Mouse (Mus musculus) left cerebral cortex, postnatal 10 days (tissue): ENCODE data around the gene Satl1. TPM values are rescaled to one million over a fixed set of nuclear protein-coding genes. Genes with fewer than 3 reads are reported as not detected.
"Not testable (repeated sequence)": the region's sequence is repeated elsewhere in the genome, so short reads cannot be mapped to it uniquely, and the experiment has no call there.

Source experiments
- DNase-seq, 2 experiments: peaks; one replicate each; pipeline ENCODE4 v3.0.0; 2021 to 2022; ENCODE audit warnings: low spot score in 2 of 2, mixed read lengths in 1 of 2; ENCODE audit errors: extremely low spot score in 1 of 2
- intact Hi-C: fragments of 180-260 bp; cut with DNase I; formaldehyde crosslinking; loops from one replicate; pipeline ENCODE4 v1.15.1; 2025
- total RNA-seq, 2 experiments: library from RNA; stranded (reverse); gene quantifications; 2 replicates each; pipeline ENCODE4 v1.2.3; 2021

The Satl1 gene
- total RNA-seq, result not detected

GRCm38 (mm10) chrX:112406679-112407078 lies at the start of gene Satl1:
Gene Satl1 (minus strand): TSS chrX:112406779.
- intact Hi-C loops, result no loop called here
- no peak for DNase-seq

DNA sequence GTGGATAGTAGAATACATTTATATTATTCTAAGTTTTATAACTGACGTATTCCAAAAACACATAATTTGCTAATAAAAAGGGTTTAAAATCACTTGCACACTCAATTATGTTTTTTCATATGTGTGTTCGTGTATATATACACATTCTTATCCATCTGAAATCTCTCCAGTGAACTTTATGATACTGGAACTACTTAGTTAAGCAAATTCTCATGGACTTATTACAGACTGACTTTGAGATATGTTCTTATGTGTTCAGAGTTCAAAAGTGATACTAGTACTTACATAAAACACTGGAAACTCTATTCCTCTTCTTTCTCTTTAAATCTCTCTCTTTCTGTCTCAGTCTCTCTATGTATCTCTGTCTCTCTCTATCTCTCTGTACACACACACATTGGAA lies 31.5 kb upstream of the Satl1 start:
- no peak for DNase-seq
- intact Hi-C loops, result no loop called here

- intact Hi-C loops, result no loop called here
- no peak for DNase-seq
These were observed 31.0 kb upstream of the Satl1 start for GRCm38 (mm10) chrX:112437580-112437979.

- intact Hi-C loops, result loop anchor here (5.0 kb wide), 1 partner anchor 479 kb away; no protein-coding TSS in a partner anchor
- peak; percentile 10 to 14 for DNase-seq
These were observed 16.4 kb upstream of the Satl1 start for GRCm38 (mm10) chrX:112422998-112423397.

DNA sequence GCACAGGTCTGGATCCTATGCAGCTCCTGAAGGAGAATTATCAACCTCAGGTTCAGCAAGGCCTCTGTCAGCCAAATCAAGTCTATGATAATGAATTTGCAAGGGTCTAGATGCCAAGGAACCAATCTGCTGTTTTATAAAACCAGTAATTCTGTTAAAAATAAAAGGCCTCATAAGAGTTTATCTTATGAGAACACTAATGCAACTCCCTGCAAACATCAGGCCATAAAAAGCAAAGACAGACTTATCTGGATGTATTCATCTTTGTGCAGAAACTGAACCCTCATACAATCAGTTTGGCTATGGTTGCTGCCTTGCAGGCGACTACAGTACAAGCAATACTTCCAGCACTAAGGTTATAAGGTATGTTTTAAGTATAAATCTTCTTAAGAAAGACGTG lies 5.7 kb upstream of the Satl1 start:
- intact Hi-C loops, result no loop called here
- no peak for DNase-seq

DNA sequence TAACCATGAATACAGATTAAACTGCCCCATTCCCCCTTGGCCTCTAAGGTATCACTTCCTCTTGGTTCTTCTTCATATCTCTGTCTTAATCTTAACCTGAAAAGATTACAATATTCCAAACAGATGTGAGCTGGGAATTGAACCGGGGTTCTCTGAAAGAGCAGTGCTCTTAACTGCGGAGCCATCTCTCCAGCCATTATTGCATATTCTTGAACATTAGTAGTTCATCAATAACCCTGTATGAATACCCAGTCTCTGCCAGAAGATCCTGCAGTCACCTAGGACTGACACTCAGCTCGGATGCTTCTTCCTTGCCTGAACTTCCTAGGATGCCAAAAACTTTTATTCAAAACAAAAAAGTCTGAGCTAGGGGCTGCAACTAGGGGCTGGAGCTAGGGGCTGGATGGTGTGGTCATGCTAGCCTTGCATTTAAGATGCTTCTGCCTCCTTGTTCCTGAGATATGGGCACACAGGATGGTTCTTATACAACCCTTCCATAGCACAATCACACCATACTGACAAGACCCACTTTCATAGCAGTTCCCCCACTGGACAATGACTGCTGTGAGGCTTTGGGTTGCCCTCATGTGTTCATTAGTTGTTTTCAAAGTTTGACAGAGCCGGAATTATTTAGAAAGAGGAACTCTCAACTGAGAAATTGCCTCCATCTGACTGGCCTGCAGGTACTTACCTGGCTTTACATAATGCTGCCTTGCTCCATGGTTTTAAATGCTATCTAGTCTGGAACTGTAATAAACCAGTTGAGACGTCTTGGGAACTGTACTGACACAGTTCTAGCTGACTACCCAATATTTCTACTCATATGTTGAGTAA lies 35.8 kb downstream of the Satl1 start:
- DNase-seq, result peak; percentile 30 to 37
- intact Hi-C loops, result not testable (repeated sequence)

- no peak for DNase-seq
- intact Hi-C loops, result loop anchor here (5.0 kb wide), 1 partner anchor 534 kb away; no protein-coding TSS in a partner anchor
These were observed 38.2 kb downstream of the Satl1 start for GRCm38 (mm10) chrX:112368426-112368825.

DNA sequence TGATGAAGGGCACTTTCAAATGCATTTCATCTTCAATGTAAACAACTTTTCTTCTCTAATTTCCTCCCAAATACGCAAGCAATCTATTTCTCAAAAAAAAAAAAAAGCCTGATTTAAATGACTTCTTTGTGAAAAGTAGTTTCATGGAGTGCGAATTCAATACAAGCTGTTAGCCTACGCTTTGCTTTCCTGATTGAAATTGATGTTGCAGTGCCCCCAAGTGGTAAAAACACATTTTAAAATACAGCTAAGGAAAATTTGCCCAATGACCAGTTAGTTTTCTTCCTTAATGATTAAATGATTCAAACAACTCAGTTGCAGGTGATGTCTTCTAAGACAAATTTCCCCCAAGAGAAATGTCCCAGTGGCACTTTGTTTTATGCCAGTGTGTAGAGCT lies 58.2 kb downstream of the Satl1 start:
- intact Hi-C loops, result no loop called here
- DNase-seq, result peak in 1 of 2 experiments; percentile 29

DNA sequence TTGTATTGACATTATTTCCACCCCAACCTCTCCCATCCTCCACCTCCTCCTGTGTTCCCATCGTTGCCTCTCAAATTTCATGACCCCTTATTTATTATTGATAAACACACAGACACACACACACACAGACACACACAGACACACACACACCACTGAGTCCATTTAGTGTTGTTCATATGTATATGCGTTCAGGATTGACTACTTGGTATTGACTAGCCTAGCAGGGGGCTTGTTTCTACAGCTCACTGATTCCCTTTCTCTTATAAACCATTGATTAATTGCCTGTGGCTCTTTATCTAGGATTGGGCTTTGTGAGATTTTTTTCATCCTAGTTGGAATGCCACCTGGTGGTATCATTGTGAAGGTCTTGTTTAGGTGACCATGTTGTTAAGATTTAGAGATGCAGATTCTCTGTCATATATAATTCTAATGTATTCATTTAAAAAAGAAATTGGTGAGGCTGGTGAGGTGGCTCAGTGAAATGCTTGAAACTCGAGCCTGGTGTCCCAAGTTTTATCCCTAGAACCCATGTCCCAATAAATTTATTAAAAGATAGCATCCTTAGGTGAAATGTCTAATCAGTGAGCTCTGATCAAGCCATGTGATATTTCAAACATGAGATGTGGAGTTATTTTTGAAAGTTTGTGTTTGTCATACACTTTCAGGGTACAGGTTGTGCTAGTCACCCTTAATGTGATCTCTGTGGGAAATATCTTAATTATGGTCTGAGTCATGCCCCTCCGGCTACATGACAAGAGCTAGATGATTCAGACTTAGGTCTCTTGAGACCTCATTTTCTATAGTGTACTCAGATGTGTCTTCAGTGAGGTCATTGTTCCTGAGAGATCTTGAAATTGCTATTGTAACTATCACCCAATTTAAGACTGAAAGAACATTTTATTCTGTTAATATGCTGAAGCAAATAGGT lies 58.8 kb downstream of the Satl1 start:
- DNase-seq, result no peak
- intact Hi-C loops, result no loop called here

- intact Hi-C loops, result no loop called here
These were observed 67.1 kb downstream of the Satl1 start for GRCm38 (mm10) chrX:112339486-112339885.

More at GRCm38 (mm10) chrX:112339486-112339885, 67.1 kb downstream of the Satl1 start:
- no peak for DNase-seq

Other genes starting within 250 kb of the Satl1 start
- gene 4933403O08Rik, start 167.7 kb downstream of the Satl1 start, total RNA-seq, result not detected
- 1 to 10 TPM; 3.5 to 4.5 TPM for gene Apool, start 95.4 kb downstream of the Satl1 start, total RNA-seq
- gene 2010106E10Rik, start 88.5 kb upstream of the Satl1 start, total RNA-seq, result not detected
- 10 to 100 TPM; 20.6 to 23.5 TPM for gene Zfp711, start 193.7 kb upstream of the Satl1 start, total RNA-seq